Mouse (Mus musculus) CH12.LX (cell line): ENCODE data around the gene Kif18b. TPM values are rescaled to one million over a fixed set of nuclear protein-coding genes. Genes with fewer than 3 reads are reported as not detected.

Experiments used
- DNase-seq: peaks from one replicate; pipeline ENCODE4 v3.0.0-alpha.2; 2013; ENCODE audit errors: extremely low read depth
- H3K27ac ChIP-seq: 2 replicates; pipeline ENCODE4 v1.5.1; 2012; ENCODE audit warnings: low read depth, mild to moderate bottlenecking, control low read depth, moderate library complexity; ENCODE audit not compliant: insufficient read depth
- H3K27me3 ChIP-seq: replicated peaks from 2 replicates; pipeline ENCODE3; 2012; ENCODE audit warnings: inconsistent platforms
- H3K36me3 ChIP-seq, 2 experiments: replicated peaks in 1 of 2; 2 replicates each; pipeline versions ENCODE3 to v1.6.1; 2012; ENCODE audit warnings: inconsistent platforms in 1 of 2, low read length in 1 of 2, mild to moderate bottlenecking in 1 of 2, mixed read lengths in 1 of 2, moderate library complexity in 1 of 2; ENCODE audit not compliant: control insufficient read depth in 1 of 2, insufficient read depth in 1 of 2
- H3K4me1 ChIP-seq, 2 experiments: 2 replicates each; pipeline ENCODE4 v1.6.1; 2012; ENCODE audit warnings: inconsistent platforms in 1 of 2, moderate library complexity in 1 of 2; ENCODE audit not compliant: insufficient read depth in 2 of 2, control insufficient read depth in 1 of 2
- H3K4me2 ChIP-seq: 2 replicates; pipeline ENCODE4 v1.6.1; 2012; ENCODE audit warnings: low read depth, mild to moderate bottlenecking, control low read depth; ENCODE audit not compliant: poor library complexity, insufficient read depth, severe bottlenecking
- H3K4me3 ChIP-seq, 3 experiments: fragments of 150-350 bp in 1 of 3; sonication (generic) in 1 of 3; replicated peaks in 1 of 3; 2 replicates each; pipeline versions ENCODE3 to v1.5.1; 2011 to 2012; ENCODE audit warnings: low read depth in 2 of 3, low read length in 2 of 3, mild to moderate bottlenecking in 2 of 3, moderate library complexity in 2 of 3, control low read depth in 1 of 3, improper control_type of control experiment in 1 of 3, inconsistent platforms in 1 of 3, mixed read lengths in 1 of 3; ENCODE audit not compliant: poor library complexity in 1 of 3
- H3K79me2 ChIP-seq: replicated peaks from 2 replicates; pipeline ENCODE4 v1.6.1; 2012; ENCODE audit warnings: mild to moderate bottlenecking, moderate library complexity; ENCODE audit not compliant: control insufficient read depth, poor library complexity, insufficient read depth, severe bottlenecking; ENCODE audit errors: extremely low read depth
- H3K9ac ChIP-seq: 2 replicates; pipeline ENCODE4 v1.6.1; 2012; ENCODE audit warnings: low read depth, mild to moderate bottlenecking, control low read depth, moderate library complexity; ENCODE audit not compliant: insufficient read depth
- H3K9me3 ChIP-seq: replicated peaks from 2 replicates; pipeline ENCODE3; 2012; ENCODE audit warnings: low read length, inconsistent platforms, mixed read lengths
- BHLHE40 ChIP-seq: IDR thresholded peaks from 2 replicates; pipeline ENCODE4 v1.6.1; 2011; ENCODE audit warnings: mild to moderate bottlenecking, low read depth, low read length, improper control_type of control experiment
- CHD1 ChIP-seq: IDR thresholded peaks from 2 replicates; pipeline ENCODE4 v1.6.1; 2012; ENCODE audit warnings: low read depth, low read length, improper control_type of control experiment, inconsistent platforms
- CHD2 ChIP-seq: IDR thresholded peaks from 2 replicates; pipeline ENCODE4 v1.6.1; 2011; ENCODE audit warnings: low read length, improper control_type of control experiment
- CTCF ChIP-seq, 2 experiments: IDR thresholded peaks in 1 of 2; conservative IDR thresholded peaks in 1 of 2; 2 replicates each; pipeline ENCODE4 v1.5.1; 2011 to 2012; ENCODE audit warnings: low read depth in 2 of 2, low read length in 2 of 2, improper control_type of control experiment in 1 of 2, inconsistent platforms in 1 of 2, mild to moderate bottlenecking in 1 of 2, moderate library complexity in 1 of 2
- ELF1 ChIP-seq: IDR thresholded peaks from 2 replicates; pipeline ENCODE4 v1.6.1; 2014; ENCODE audit warnings: low read depth, mild to moderate bottlenecking, inconsistent platforms, low read length, improper control_type of control experiment
- EP300 ChIP-seq: IDR thresholded peaks from 2 replicates; pipeline ENCODE4 v1.6.1; 2011; ENCODE audit warnings: low read length, improper control_type of control experiment
- ETS1 ChIP-seq: conservative IDR thresholded peaks from 2 replicates; pipeline ENCODE4 v1.6.1; 2012; ENCODE audit warnings: low read depth, mild to moderate bottlenecking, inconsistent platforms, low read length, improper control_type of control experiment, moderate library complexity
- JUN ChIP-seq: IDR thresholded peaks from 2 replicates; pipeline ENCODE4 v1.6.1; 2011; ENCODE audit warnings: low read depth, mild to moderate bottlenecking, low read length, improper control_type of control experiment, moderate library complexity; ENCODE audit not compliant: insufficient read depth
- JUND ChIP-seq: conservative IDR thresholded peaks from 2 replicates; pipeline ENCODE4 v1.6.1; 2011; ENCODE audit warnings: low read depth, low read length, improper control_type of control experiment
- MAFK ChIP-seq: IDR thresholded peaks from 2 replicates; pipeline ENCODE4 v1.6.1; 2011; ENCODE audit warnings: low read length, improper control_type of control experiment; ENCODE audit not compliant: insufficient replicate concordance
- MAX ChIP-seq: IDR thresholded peaks from 2 replicates; pipeline ENCODE4 v1.6.1; 2011; ENCODE audit warnings: low read length, improper control_type of control experiment
- MEF2A ChIP-seq: IDR thresholded peaks from 2 replicates; pipeline ENCODE4 v1.6.1; 2014; ENCODE audit warnings: low read depth, mild to moderate bottlenecking, inconsistent platforms, low read length, improper control_type of control experiment, borderline replicate concordance
- NRF1 ChIP-seq: IDR thresholded peaks from 2 replicates; pipeline ENCODE4 v1.6.1; 2014; ENCODE audit warnings: low read depth, mild to moderate bottlenecking, inconsistent platforms, low read length, improper control_type of control experiment, moderate library complexity
- POLR2A ChIP-seq: IDR thresholded peaks from 2 replicates; pipeline ENCODE4 v1.6.1; 2011; ENCODE audit warnings: low read depth, mild to moderate bottlenecking, improper control_type of control experiment, low read length
- RCOR1 ChIP-seq: conservative IDR thresholded peaks from 2 replicates; pipeline ENCODE4 v1.6.1; 2012; ENCODE audit warnings: low read depth, mild to moderate bottlenecking, inconsistent platforms, low read length, improper control_type of control experiment
- SIN3A ChIP-seq: IDR thresholded peaks from 2 replicates; pipeline ENCODE4 v1.6.1; 2012; ENCODE audit warnings: low read length, improper control_type of control experiment, inconsistent platforms
- TCF12 ChIP-seq: IDR thresholded peaks from 2 replicates; pipeline ENCODE4 v1.6.1; 2014; ENCODE audit warnings: low read depth, mild to moderate bottlenecking, inconsistent platforms, low read length, improper control_type of control experiment
- USF2 ChIP-seq: conservative IDR thresholded peaks from 2 replicates; pipeline ENCODE4 v1.6.1; 2011; ENCODE audit warnings: low read depth, low read length, improper control_type of control experiment
- ZC3H11A ChIP-seq: IDR thresholded peaks from 2 replicates; pipeline ENCODE4 v1.6.1; 2012; ENCODE audit warnings: low read depth, mild to moderate bottlenecking, inconsistent platforms, low read length, improper control_type of control experiment
- ZKSCAN1 ChIP-seq: IDR thresholded peaks from 2 replicates; pipeline ENCODE4 v1.6.1; 2012; ENCODE audit warnings: low read depth, inconsistent platforms, low read length, improper control_type of control experiment, borderline replicate concordance
- ZMIZ1 ChIP-seq: IDR thresholded peaks from 2 replicates; pipeline ENCODE4 v1.6.1; 2012; ENCODE audit warnings: low read depth, mild to moderate bottlenecking, inconsistent platforms, low read length, improper control_type of control experiment
- dilution Hi-C: fragments of 300-500 bp; cut with MboI; formaldehyde crosslinking; loops from 2 replicates; pipeline ENCODE4 v1.14.3; 2020; ENCODE audit warnings: low sequenced_read_pairs; ENCODE audit not compliant: extremely low pct_unique_long_range_greater_than_20kb, extremely low pct_ligation_motif_present
- in situ Hi-C: fragments of 300-500 bp; cut with MboI; formaldehyde crosslinking; loops from 3 replicates; pipeline ENCODE4 v1.14.3; 2019; ENCODE audit warnings: low sequenced_read_pairs, low pct_ligation_motif_present, low pct_unique_long_range_greater_than_20kb, mixed read lengths
- polyA plus RNA-seq: library from polyadenylated mRNA; unstranded; fragments of >175 nt; gene quantifications from 2 replicates; pipeline ENCODE4 v1.2.1, GENCODE M21; 2012; ENCODE audit warnings: low read depth; ENCODE audit not compliant: insufficient read length
- total RNA-seq, 2 experiments: library from RNA; depleted of rRNA; stranded (reverse); fragments of 300-350 nt in 1 of 2; fragments of >200 nt in 1 of 2; gene quantifications; 2 replicates each; pipeline ENCODE4 v1.2.3; 2012 to 2014

Gene Kif18b
- total and polyA plus RNA-seq, 3 experiments = 32.6 to 54.4 (median 54.0) TPM

DNA sequence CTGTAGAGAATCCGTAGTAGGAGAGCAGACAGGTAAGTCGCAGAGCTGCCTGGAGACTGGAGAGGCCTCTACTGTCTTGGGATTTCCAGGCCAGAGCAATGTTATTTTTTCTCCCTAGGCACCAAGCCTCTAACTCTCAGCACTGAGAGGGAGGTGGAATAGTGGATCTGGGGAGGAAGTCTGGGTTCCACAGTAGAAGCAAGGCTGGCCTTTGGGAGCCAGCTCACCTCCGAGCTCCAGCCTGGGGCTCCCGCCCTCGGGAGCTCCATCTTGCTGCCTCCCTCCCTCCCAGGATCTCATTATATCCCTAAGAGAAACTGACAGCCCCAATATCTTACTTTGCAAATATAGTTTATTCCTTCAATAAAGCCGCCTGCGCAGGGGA is 37.9 kb upstream of the Kif18b start:
- no peak for DNase-seq
- Histone ChIP-seq H3K9ac (no peak overlapping the region), H3K27me3 (peaks cover 79% of the 10 kb centered on the region), H3K79me2 (no peaks in the 10 kb centered on the region), H3K4me3 (no peak overlapping the region), H3K36me3 (no peaks in the 10 kb centered on the region), H3K4me2 (no peak overlapping the region), H3K4me1 (no peaks in the 10 kb centered on the region), H3K9me3 (no peaks in the 10 kb centered on the region), H3K27ac (no peak overlapping the region)
- TF ChIP-seq EP300 = no peak
- TF ChIP-seq ELF1 = no peak
- no peak for TF ChIP-seq TCF12
- no peak for TF ChIP-seq JUN
- TF ChIP-seq MAX = no peak
- no peak for TF ChIP-seq BHLHE40
- no peak for TF ChIP-seq CHD1
- no peak for TF ChIP-seq RCOR1
- dilution Hi-C loops (no loop called here), in situ Hi-C loops (no loop called here)

DNA sequence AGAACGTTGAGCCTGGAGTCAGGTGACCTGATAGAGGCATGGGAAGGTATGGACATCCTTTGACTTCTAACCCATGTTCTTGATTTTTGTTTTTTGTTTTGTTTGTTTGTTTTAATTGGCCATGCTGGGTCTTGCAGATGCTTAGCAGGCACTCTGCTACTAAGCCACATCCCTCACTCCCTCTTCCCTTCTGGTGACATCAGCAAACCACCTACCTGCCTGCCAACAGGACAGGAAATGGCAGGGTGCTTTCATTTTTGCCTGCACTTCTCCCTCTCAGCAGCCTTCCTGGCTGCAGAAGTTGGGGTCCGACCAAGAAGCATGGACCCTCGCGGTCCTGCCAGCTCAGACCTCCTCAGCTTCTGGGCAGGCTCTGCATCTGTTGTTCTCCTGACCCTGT is 36.2 kb upstream of the Kif18b start:
- Histone ChIP-seq H3K9ac (no peak overlapping the region), H3K27ac (no peak overlapping the region)
- dilution Hi-C loops (no loop called here), in situ Hi-C loops (no loop called here)
- no peak for TF ChIP-seq SIN3A
- TF ChIP-seq EP300 = no peak
- no peak for TF ChIP-seq POLR2A
- no peak for TF ChIP-seq ETS1
- TF ChIP-seq ZC3H11A = no peak
- no peak for TF ChIP-seq RCOR1
- TF ChIP-seq ZMIZ1 = no peak
- no peak for TF ChIP-seq CTCF (conservative IDR thresholded peaks at IDR 0.05 in 1 of 2, IDR thresholded peaks at IDR 0.05 in 1 of 2; ENCODE audit: low read depth in 2 of 2, low read length in 2 of 2)
- no peak for TF ChIP-seq NRF1
- TF ChIP-seq ELF1 = no peak
- no peak for TF ChIP-seq CHD2
- TF ChIP-seq TCF12 = no peak
- TF ChIP-seq JUND = no peak
- no peak for TF ChIP-seq MAFK
- TF ChIP-seq MEF2A = no peak
- no peak for TF ChIP-seq ZKSCAN1
- TF ChIP-seq USF2 = no peak
- no peak for TF ChIP-seq JUN
- TF ChIP-seq, all 38 proteins: peak for 0
- Histone ChIP-seq H3K4me2 (no peak overlapping the region), H3K9me3 (no peaks in the 10 kb centered on the region), H3K36me3 (no peaks in the 10 kb centered on the region), H3K4me3 (no peak overlapping the region), H3K4me1 (no peaks in the 10 kb centered on the region), H3K27me3 (peaks cover 80% of the 10 kb centered on the region), H3K79me2 (no peaks in the 10 kb centered on the region)
- DNase-seq = no peak
